In genomic region chr12:74320318-74320717, GRCm38 (mm10) we compare ENCODE assay signal across 9 mouse cellular contexts. TPM values are rescaled to one million over a fixed set of nuclear protein-coding genes. Genes with fewer than 3 reads are reported as not detected.
A peak's percentile ranks its signal among the peaks of the same experiment; 100 is the strongest.
DNase-seq lines count a peak whose midpoint lies in the region; ATAC-seq and TF ChIP-seq lines count a peak whose summit lies in the region.
"Had no signal": no experiment of that assay in that cellular context is flagged by ENCODE, and none has a peak within 500 bp of the region (broad histone marks: within the 10 kb centered on the region; RNA-seq: fewer than 3 reads in every experiment).

No protein-coding gene starts in this region.

- H3K9ac ChIP-seq in ES-Bruce4 (ENCODE audit: low read depth, poor library complexity, severe bottlenecking), result no peak overlapping the region
- H3K9ac ChIP-seq: liver, embryonic 15.5 days had no signal

- TF ChIP-seq POLR2A in ES-Bruce4 (IDR thresholded peaks at IDR 0.05; ENCODE audit: insufficient read depth, low read length), result no peak
- no peak for TF ChIP-seq POLR2A in cerebellum, adult 2 months (IDR thresholded peaks at IDR 0.05; ENCODE audit: borderline replicate concordance, insufficient read depth, low read length)

- intact Hi-C loops in gastrocnemius, postnatal 14 days (cut with DNase I; ENCODE audit: low total_unique reads), result loop anchor here (2.0 kb wide), 1 partner anchor 850 kb away; no protein-coding TSS in a partner anchor

- no peaks in the 10 kb centered on the region for H3K27me3 ChIP-seq in ES-Bruce4 (ENCODE audit: control insufficient read depth, insufficient read depth, low read length, poor library complexity, severe bottlenecking)
- no peaks in the 10 kb centered on the region; the same call in 1 of the 2 replicates for H3K27me3 ChIP-seq in cerebellum, adult 2 months (ENCODE audit: control insufficient read depth, insufficient read depth, low read length)
- H3K27me3 ChIP-seq: liver, embryonic 15.5 days had no signal

- no peaks in the 10 kb centered on the region for H3K9me3 ChIP-seq in ES-Bruce4 (replicated peaks; ENCODE audit: control insufficient read depth, insufficient read depth, low read length, poor library complexity, severe bottlenecking)
- H3K9me3 ChIP-seq: liver, embryonic 15.5 days had no signal

- no peak overlapping the region for H3K27ac ChIP-seq in ES-Bruce4 (ENCODE audit: insufficient read depth, low read length)
- H3K27ac ChIP-seq in cerebellum, adult 2 months (ENCODE audit: insufficient read depth, low read length), result no peak overlapping the region
- H3K27ac ChIP-seq: liver, embryonic 15.5 days had no signal

- no peaks in the 10 kb centered on the region for H3K36me3 ChIP-seq in ES-Bruce4 (ENCODE audit: control insufficient read depth, insufficient read depth, low read length, poor library complexity, severe bottlenecking)
- H3K36me3 ChIP-seq: liver, embryonic 15.5 days had no signal

- WGBS in cerebellum, adult 2 months, result 9% methylated on average over 10 of the region's 10 CpGs

- TF ChIP-seq CTCF in ES-Bruce4 (IDR thresholded peaks at IDR 0.05; ENCODE audit: low read depth, low read length), result peak; percentile 81
- TF ChIP-seq CTCF in cerebellum, adult 2 months (IDR thresholded peaks at IDR 0.05; ENCODE audit: borderline replicate concordance, insufficient read depth, low read depth, low read length), result peak; percentile 92

- no peak overlapping the region for H3K4me3 ChIP-seq in ES-Bruce4 (ENCODE audit: low read depth, low read length)
- H3K4me3 ChIP-seq in cerebellum, adult 2 months (replicated peaks; ENCODE audit: insufficient read depth, low read depth, low read length), result no peak overlapping the region
- H3K4me3 ChIP-seq: liver, embryonic 15.5 days had no signal

- TF ChIP-seq EP300 in ES-Bruce4 (IDR thresholded peaks at IDR 0.05; ENCODE audit: insufficient read depth, low read depth, low read length), result no peak

- H3K4me1 ChIP-seq in ES-Bruce4 (ENCODE audit: control insufficient read depth, insufficient read depth, low read length), result no peaks in the 10 kb centered on the region
- peaks cover 1% of the 10 kb centered on the region; the same call in 1 of the 2 replicates for H3K4me1 ChIP-seq in cerebellum, adult 2 months (ENCODE audit: control insufficient read depth, insufficient read depth, low read length)
- H3K4me1 ChIP-seq: liver, embryonic 15.5 days had no signal

- DNase-seq in B cell, adult 2 months, result peak; percentile 49 to 56
- DNase-seq in cerebellum, adult 2 months, result peak; percentile 54 to 70
- DNase-seq in gastrocnemius, postnatal 14 days, result peak; percentile 55
- peak; percentile 70 for DNase-seq in layer of hippocampus, adult 11-12 months (ENCODE audit: low spot score)
- peak; percentile 43 for DNase-seq in lung, postnatal 25 days (ENCODE audit: low spot score)
- peak; percentile 66 for DNase-seq in right cerebral cortex, postnatal 25 days

- no peak for ATAC-seq in activated CD4-positive, CD25-positive, alpha-beta regulatory T cell, adult 4 months

RNA-seq across cellular contexts. Expression of gene Gm11042, which starts 4.1 kb away (rescaled TPM):
- polyA plus RNA-seq in ES-Bruce4 (2011; ENCODE audit: insufficient read depth, insufficient read length, low read depth, missing spikeins), result not detected in 2 replicates
- polyA plus RNA-seq in cerebellum, adult 2 months (2012; rRNA removed), result not detected in 2 replicates
- total RNA-seq in gastrocnemius, postnatal 14 days (2021), result not detected
- not detected for polyA plus RNA-seq in activated CD4-positive, CD25-positive, alpha-beta regulatory T cell, adult 4 months (2017; shearing (Covaris generic))
- polyA plus RNA-seq: liver, embryonic 15.5 days had no signal
